Mouse (Mus musculus) testis, adult 2 months (tissue): ENCODE results near the gene Acbd7.
A peak's percentile ranks its signal among the peaks of the same experiment; 100 is the strongest.

Source experiments
- CTCF ChIP-seq: fragments of 200-500 bp; IDR thresholded peaks from 2 replicates; pipeline ENCODE4 v1.5.1; 2012; ENCODE audit warnings: low read depth, mild to moderate bottlenecking, inconsistent platforms, low read length, moderate library complexity; ENCODE audit not compliant: control insufficient read depth, insufficient read depth, insufficient replicate concordance
- POLR2A ChIP-seq: fragments of 200-500 bp; IDR thresholded peaks from 2 replicates; pipeline ENCODE4 v1.6.1; 2012; ENCODE audit warnings: low read depth, mild to moderate bottlenecking, inconsistent platforms, low read length, moderate library complexity; ENCODE audit not compliant: control insufficient read depth

DNA sequence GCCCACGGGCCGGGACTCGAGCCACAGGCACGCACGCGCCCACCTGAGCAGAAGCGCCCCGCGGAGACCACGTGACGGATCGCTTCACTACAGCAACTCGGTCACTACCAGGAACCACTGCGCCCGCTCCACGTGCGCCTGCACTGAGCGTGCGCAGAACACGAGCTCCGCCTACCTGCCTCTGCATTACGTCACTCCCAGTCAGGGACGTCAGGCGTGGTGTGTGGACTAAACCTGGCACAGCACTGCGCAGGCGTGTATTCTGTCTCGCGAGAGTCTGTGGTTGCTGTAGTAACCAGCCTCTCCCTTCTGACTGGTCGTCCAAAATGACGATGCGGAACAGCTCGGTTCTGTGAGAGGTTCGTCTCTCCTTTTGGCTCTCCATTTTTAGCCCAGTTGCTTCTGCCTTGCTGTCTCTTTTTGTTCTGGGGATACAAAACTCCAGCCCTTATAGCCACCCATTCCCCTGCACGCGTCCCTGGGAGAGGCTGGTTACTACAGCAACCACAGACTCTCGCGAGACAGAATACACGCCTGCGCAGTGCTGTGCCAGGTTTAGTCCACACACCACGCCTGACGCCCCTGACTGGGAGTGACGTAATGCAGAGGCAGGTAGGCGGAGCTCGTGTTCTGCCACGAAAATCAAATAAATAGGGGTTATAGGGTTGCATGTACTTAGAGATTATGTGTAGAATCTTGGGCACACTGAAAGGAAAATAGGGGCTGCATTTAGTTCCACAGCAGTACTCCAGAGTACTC lies 3.3 kb upstream of the Acbd7 start, which contains the start of gene Rpp38:
- TF ChIP-seq CTCF (no peak), POLR2A (peak; percentile 58; the same call in 1 of the 2 replicates)
